Mouse (Mus musculus) liver, embryonic 14.5 days (tissue): Measurements from ENCODE around the gene Prkg1. TPM values are rescaled to one million over a fixed set of nuclear protein-coding genes. Genes with fewer than 3 reads are reported as not detected.

Experiments
- ATAC-seq: fragments of 200-750 bp; cut with Nextera tagmentation; 2 replicates; pipeline ENCODE4 v1.8.0; 2017; ENCODE audit warnings: moderate number of reproducible peaks, mild to moderate bottlenecking, moderate library complexity; ENCODE audit not compliant: insufficient read depth
- DNase-seq, 3 experiments: peaks; one replicate each; pipeline ENCODE4 v3.0.0-alpha.2; 2012 to 2013; ENCODE audit warnings: low read depth in 3 of 3, low spot score in 3 of 3
- H3K27ac ChIP-seq: fragments of 300-500 bp; sonication (generic); 2 replicates; pipeline ENCODE4 v1.5.1; 2014; ENCODE audit warnings: moderate library complexity, mild to moderate bottlenecking, control low read depth, inconsistent platforms
- H3K27me3 ChIP-seq: fragments of 300-500 bp; sonication (generic); 2 replicates; pipeline ENCODE4 v1.6.1; 2014; ENCODE audit warnings: mild to moderate bottlenecking, low read length, moderate library complexity; ENCODE audit not compliant: control insufficient read depth, insufficient read depth
- H3K36me3 ChIP-seq: fragments of 300-500 bp; sonication (generic); replicated peaks from 2 replicates; pipeline ENCODE4 v1.6.1; 2014; ENCODE audit warnings: low read depth; ENCODE audit not compliant: control insufficient read depth, insufficient read depth
- H3K4me1 ChIP-seq, 2 experiments: fragments of 200-500 bp in 1 of 2; fragments of 300-500 bp in 1 of 2; sonication (generic) in 1 of 2; replicated peaks; 2 replicates each; pipeline ENCODE4 v1.6.1; 2012 to 2014; ENCODE audit warnings: antibody characterized with exemption in 1 of 2, inconsistent platforms in 1 of 2, low read length in 1 of 2; ENCODE audit not compliant: control insufficient read depth in 2 of 2, insufficient read depth in 2 of 2
- H3K4me2 ChIP-seq: fragments of 300-500 bp; sonication (generic); 2 replicates; pipeline ENCODE4 v1.6.1; 2014; ENCODE audit warnings: low read depth, mild to moderate bottlenecking, control low read depth, moderate library complexity
- H3K4me3 ChIP-seq, 2 experiments: fragments of 200-500 bp in 1 of 2; fragments of 300-500 bp in 1 of 2; sonication (generic) in 1 of 2; 2 replicates each; pipeline ENCODE4 v1.5.1; 2012 to 2014; ENCODE audit warnings: low read depth in 2 of 2, low read length in 2 of 2, mild to moderate bottlenecking in 2 of 2, control low read depth in 1 of 2, inconsistent platforms in 1 of 2, moderate library complexity in 1 of 2; ENCODE audit not compliant: insufficient read depth in 1 of 2
- H3K9ac ChIP-seq: fragments of 300-500 bp; sonication (generic); replicated peaks from 2 replicates; pipeline ENCODE4 v1.6.1; 2014; ENCODE audit warnings: mild to moderate bottlenecking, control low read depth, moderate library complexity
- H3K9me3 ChIP-seq: fragments of 300-500 bp; sonication (generic); 2 replicates; pipeline ENCODE4 v1.6.1; 2016; ENCODE audit warnings: low read length, mixed read lengths; ENCODE audit not compliant: control insufficient read depth
- CTCF ChIP-seq: IDR thresholded peaks from 2 replicates; pipeline ENCODE4 v1.5.1; 2016; ENCODE audit warnings: antibody characterized with exemption, low read depth, control low read depth
- EP300 ChIP-seq: IDR thresholded peaks from 2 replicates; pipeline ENCODE4 v1.6.1; 2016; ENCODE audit warnings: antibody characterized with exemption, low read depth
- WGBS: fragments of 180-500 bp; shearing (Covaris S2); extraction: QIAGEN DNeasy Blood & Tissue Kit; methylation state at CpG from one replicate; pipeline ENCODE4 v1.1.7; 2014; ENCODE audit not compliant: insufficient replicate concordance; 5-methylcytosine and 5-hydroxymethylcytosine counted together
- polyA plus RNA-seq, 2 experiments: library from polyadenylated mRNA; depleted of rRNA in 1 of 2; stranded (reverse) in 1 of 2; unstranded in 1 of 2; fragments of >200 nt; fragmentation: Nextera tagmentation in 1 of 2; extraction: Ambion mirVana in 1 of 2; gene quantifications; 2 replicates each; pipeline versions ENCODE4 v1.2.1 to v1.2.3; 2012 to 2014

Gene Prkg1
- polyA plus RNA-seq, 2 experiments, result 0.47 to 0.50 TPM

DNA sequence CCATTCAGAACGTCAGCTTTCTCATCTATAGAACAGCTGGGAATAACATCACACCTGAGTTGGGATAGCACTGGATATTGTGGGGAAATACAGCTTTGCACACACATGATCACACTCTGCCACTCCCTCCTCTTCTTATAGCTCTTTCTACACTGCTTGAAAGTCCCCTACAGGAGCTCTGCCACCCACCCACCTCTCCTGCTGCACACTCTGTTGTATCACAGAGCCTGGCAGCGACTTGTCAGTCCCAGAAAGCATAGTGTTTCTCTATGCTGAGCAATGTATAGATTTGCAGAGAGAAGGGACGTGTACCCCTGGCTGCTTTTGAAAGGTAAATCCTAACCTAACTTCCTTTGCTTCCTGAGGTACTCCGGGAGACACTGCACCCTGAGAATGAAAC, 275.2 kb downstream of the Prkg1 start:
- Histone ChIP-seq H3K4me1 (no peaks in the 10 kb centered on the region), H3K27ac (no peak overlapping the region), H3K4me2 (no peak overlapping the region), H3K9me3 (no peaks in the 10 kb centered on the region), H3K27me3 (no peaks in the 10 kb centered on the region), H3K36me3 (no peaks in the 10 kb centered on the region), H3K9ac (no peak overlapping the region), H3K4me3 (no peak overlapping the region)
- ATAC-seq (no peak), DNase-seq (no peak)
- WGBS, result 46% methylated on average over 4 of the region's 4 CpGs
- TF ChIP-seq CTCF (no peak), EP300 (no peak)

DNA sequence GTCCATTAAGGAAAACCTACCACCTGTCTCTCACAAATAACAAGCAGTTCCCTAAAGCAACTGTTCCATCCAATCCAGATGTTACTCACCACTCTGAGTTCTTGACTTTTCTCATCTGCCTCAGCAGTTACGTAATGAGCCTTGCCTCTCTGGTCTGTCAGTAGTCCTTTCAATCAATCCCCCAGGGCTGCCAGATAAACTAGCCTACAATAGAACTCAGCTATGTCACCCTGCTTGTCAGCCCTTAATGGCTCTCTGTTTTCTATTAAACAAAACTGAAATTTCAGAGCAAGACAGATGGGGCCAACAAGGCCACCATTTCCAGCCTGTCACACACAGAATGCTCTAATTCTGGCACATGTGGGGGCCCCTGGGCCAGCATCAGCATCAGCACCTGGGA, 293.1 kb downstream of the Prkg1 start:
- Histone ChIP-seq H3K9ac (no peak overlapping the region), H3K27ac (no peak overlapping the region), H3K27me3 (no peaks in the 10 kb centered on the region), H3K4me3 (no peak overlapping the region), H3K4me2 (no peak overlapping the region), H3K9me3 (no peaks in the 10 kb centered on the region), H3K4me1 (no peaks in the 10 kb centered on the region), H3K36me3 (no peaks in the 10 kb centered on the region)
- 71% methylated on average over 1 of the region's 1 CpGs for WGBS
- TF ChIP-seq CTCF, result no peak
- TF ChIP-seq EP300, result no peak
- ATAC-seq (no peak), DNase-seq (no peak)

GRCm38 (mm10) chr19:31460188-31460587, 304.6 kb downstream of the Prkg1 start:
- DNase-seq, result no peak

GRCm38 (mm10) chr19:31444101-31444500, 320.7 kb downstream of the Prkg1 start:
- no peak for ATAC-seq
- Histone ChIP-seq H3K27ac (no peak overlapping the region), H3K4me1 (no peaks in the 10 kb centered on the region), H3K4me2 (no peak overlapping the region), H3K36me3 (no peaks in the 10 kb centered on the region), H3K27me3 (no peaks in the 10 kb centered on the region), H3K4me3 (no peak overlapping the region), H3K9ac (no peak overlapping the region), H3K9me3 (no peaks in the 10 kb centered on the region)
- DNase-seq, result no peak
- TF ChIP-seq CTCF (no peak), EP300 (no peak)
- 47% methylated on average over 1 of the region's 1 CpGs for WGBS

More at GRCm38 (mm10) chr19:31460188-31460587, 304.6 kb downstream of the Prkg1 start:
- Histone ChIP-seq H3K9me3 (no peaks in the 10 kb centered on the region), H3K27ac (no peak overlapping the region), H3K4me3 (no peak overlapping the region), H3K4me1 (no peaks in the 10 kb centered on the region), H3K27me3 (no peaks in the 10 kb centered on the region), H3K9ac (no peak overlapping the region), H3K36me3 (no peaks in the 10 kb centered on the region), H3K4me2 (no peak overlapping the region)
- TF ChIP-seq CTCF (no peak), EP300 (no peak)
- no peak for ATAC-seq

DNA sequence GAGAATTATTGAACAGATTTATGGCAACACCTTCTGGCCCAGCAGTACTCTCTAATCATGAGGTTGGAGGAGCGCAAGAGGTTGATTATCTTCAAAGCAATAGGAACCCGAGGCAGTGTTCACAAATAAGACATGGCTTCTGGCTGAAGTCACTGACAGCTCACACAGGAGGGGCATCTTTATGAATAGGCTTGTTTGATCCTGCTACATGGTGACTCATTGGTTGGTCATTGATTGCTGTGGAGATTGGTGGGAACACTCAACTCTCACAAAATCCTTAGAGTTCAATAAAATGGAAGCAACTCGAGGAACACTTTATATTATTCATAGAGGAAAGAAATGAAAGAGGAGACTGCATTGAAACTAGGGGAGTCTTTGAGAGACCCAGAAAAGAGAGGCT, 322.5 kb downstream of the Prkg1 start:
- Histone ChIP-seq H3K9ac (no peak overlapping the region), H3K27me3 (no peaks in the 10 kb centered on the region), H3K9me3 (no peaks in the 10 kb centered on the region), H3K4me2 (no peak overlapping the region), H3K4me1 (no peaks in the 10 kb centered on the region), H3K27ac (no peak overlapping the region), H3K4me3 (no peak overlapping the region), H3K36me3 (no peaks in the 10 kb centered on the region)
- ATAC-seq, result no peak
- 63% methylated on average over 3 of the region's 3 CpGs for WGBS
- DNase-seq, result no peak
- TF ChIP-seq EP300 (no peak), CTCF (no peak)
